Mouse (Mus musculus): ENCODE data around the gene Parp3. TPM values are rescaled to one million over a fixed set of nuclear protein-coding genes. Genes with fewer than 3 reads are reported as not detected.

The Parp3 gene
- polyA plus RNA-seq, 1 experiment from 2014 or later, result 5.8 TPM

GRCm38 (mm10) chr9:106470991-106471750 is 5.6 kb downstream of the Parp3 start:
- no peaks in the 10 kb centered on the region for H3K36me3 ChIP-seq (ENCODE audit: control insufficient read depth, insufficient read depth, low read length)
- ATAC-seq (ENCODE audit: low FRiP score, low TSS enrichment) (no peak), DNase-seq (ENCODE audit: low spot score) (no peak)
- no peak for TF ChIP-seq EP300 (optimal IDR thresholded peaks at IDR 0.05)
- no peak for TF ChIP-seq CTCF (IDR thresholded peaks at IDR 0.05; ENCODE audit: low read depth)
- peak overlapping the region; percentile 38 for H3K4me2 ChIP-seq (replicated peaks; ENCODE audit: low read depth)
- peaks cover 8% of the 10 kb centered on the region for H3K4me1 ChIP-seq (replicated peaks; ENCODE audit: control insufficient read depth, insufficient read depth)
- WGBS, result 74% methylated on average over 14 of the region's 14 CpGs
- no peaks in the 10 kb centered on the region for H3K9me3 ChIP-seq (ENCODE audit: control insufficient read depth, low read length)
- H3K9ac ChIP-seq (ENCODE audit: low read length), result no peak overlapping the region
- 0 out of 2 replicates have a peak overlapping the region, but pooled peaks have one; percentile 40 for H3K27ac ChIP-seq (replicated peaks)
- H3K4me3 ChIP-seq (ENCODE audit: low read depth, low read length), result no peak overlapping the region
- no peaks in the 10 kb centered on the region for H3K27me3 ChIP-seq (ENCODE audit: control insufficient read depth, insufficient read depth, low read length)

- Histone ChIP-seq H3K36me3 (ENCODE audit: control insufficient read depth, insufficient read depth, low read length) (no peaks in the 10 kb centered on the region), H3K4me3 (ENCODE audit: low read depth, low read length) (no peak overlapping the region), H3K27ac (replicated peaks) (no peak overlapping the region), H3K4me2 (replicated peaks; ENCODE audit: low read depth) (no peak overlapping the region), H3K9me3 (ENCODE audit: control insufficient read depth, low read length) (no peaks in the 10 kb centered on the region), H3K9ac (ENCODE audit: low read length) (no peak overlapping the region), H3K27me3 (ENCODE audit: control insufficient read depth, insufficient read depth, low read length) (peaks cover 2% of the 10 kb centered on the region; the same call in 1 of the 2 replicates), H3K4me1 (replicated peaks; ENCODE audit: control insufficient read depth, insufficient read depth) (peaks cover 7% of the 10 kb centered on the region)
- TF ChIP-seq EP300 (optimal IDR thresholded peaks at IDR 0.05), result no peak
- 63% methylated on average over 9 of the region's 9 CpGs for WGBS
- DNase-seq (ENCODE audit: low spot score) (no peak), ATAC-seq (ENCODE audit: low FRiP score, low TSS enrichment) (no peak)
These were observed 7.0 kb downstream of the Parp3 start for GRCm38 (mm10) chr9:106469776-106470175.

GRCm38 (mm10) chr9:106469317-106469716 is 7.4 kb downstream of the Parp3 start:
- no peak overlapping the region for H3K4me3 ChIP-seq (ENCODE audit: low read depth, low read length)
- H3K27me3 ChIP-seq (ENCODE audit: control insufficient read depth, insufficient read depth, low read length), result peaks cover 2% of the 10 kb centered on the region; the same call in 1 of the 2 replicates
- H3K9ac ChIP-seq (ENCODE audit: low read length), result no peak overlapping the region
- 56% methylated on average over 6 of the region's 6 CpGs for WGBS
- H3K9me3 ChIP-seq (ENCODE audit: control insufficient read depth, low read length), result no peaks in the 10 kb centered on the region
- TF ChIP-seq CTCF (IDR thresholded peaks at IDR 0.05; ENCODE audit: low read depth), result peak; percentile 43
- TF ChIP-seq EP300 (optimal IDR thresholded peaks at IDR 0.05), result no peak
- no peak overlapping the region for H3K27ac ChIP-seq (replicated peaks)
- DNase-seq (ENCODE audit: low spot score), result no peak
- H3K36me3 ChIP-seq (ENCODE audit: control insufficient read depth, insufficient read depth, low read length), result no peaks in the 10 kb centered on the region
- H3K4me1 ChIP-seq (replicated peaks; ENCODE audit: control insufficient read depth, insufficient read depth), result peaks cover 4% of the 10 kb centered on the region; the same call in 1 of the 2 replicates
- no peak overlapping the region for H3K4me2 ChIP-seq (replicated peaks; ENCODE audit: low read depth)
- no peak for ATAC-seq (ENCODE audit: low FRiP score, low TSS enrichment)

GRCm38 (mm10) chr9:106467746-106468145 is 9.0 kb downstream of the Parp3 start:
- WGBS, result 91% methylated on average over 7 of the region's 7 CpGs

GRCm38 (mm10) chr9:106466721-106467120 is 10.0 kb downstream of the Parp3 start:
- Histone ChIP-seq H3K4me2 (replicated peaks; ENCODE audit: low read depth) (no peak overlapping the region), H3K27me3 (ENCODE audit: control insufficient read depth, insufficient read depth, low read length) (peaks cover 2% of the 10 kb centered on the region; the same call in 1 of the 2 replicates), H3K4me3 (ENCODE audit: low read depth, low read length) (no peak overlapping the region), H3K9ac (ENCODE audit: low read length) (no peak overlapping the region), H3K27ac (replicated peaks) (no peak overlapping the region), H3K9me3 (ENCODE audit: control insufficient read depth, low read length) (no peaks in the 10 kb centered on the region), H3K36me3 (ENCODE audit: control insufficient read depth, insufficient read depth, low read length) (no peaks in the 10 kb centered on the region), H3K4me1 (replicated peaks; ENCODE audit: control insufficient read depth, insufficient read depth) (peaks cover 3% of the 10 kb centered on the region; the same call in 1 of the 2 replicates)
- 85% methylated on average over 6 of the region's 6 CpGs for WGBS
- DNase-seq (ENCODE audit: low spot score), result no peak
- TF ChIP-seq CTCF (IDR thresholded peaks at IDR 0.05; ENCODE audit: low read depth) (no peak), EP300 (optimal IDR thresholded peaks at IDR 0.05) (no peak)
- no peak for ATAC-seq (ENCODE audit: low FRiP score, low TSS enrichment)

More at GRCm38 (mm10) chr9:106467746-106468145, 9.0 kb downstream of the Parp3 start:
- Histone ChIP-seq H3K36me3 (ENCODE audit: control insufficient read depth, insufficient read depth, low read length) (no peaks in the 10 kb centered on the region), H3K4me2 (replicated peaks; ENCODE audit: low read depth) (no peak overlapping the region), H3K27ac (replicated peaks) (no peak overlapping the region), H3K9ac (ENCODE audit: low read length) (no peak overlapping the region), H3K4me3 (ENCODE audit: low read depth, low read length) (no peak overlapping the region), H3K9me3 (ENCODE audit: control insufficient read depth, low read length) (no peaks in the 10 kb centered on the region), H3K27me3 (ENCODE audit: control insufficient read depth, insufficient read depth, low read length) (peaks cover 2% of the 10 kb centered on the region; the same call in 1 of the 2 replicates), H3K4me1 (replicated peaks; ENCODE audit: control insufficient read depth, insufficient read depth) (peaks cover 4% of the 10 kb centered on the region; the same call in 1 of the 2 replicates)
- DNase-seq (ENCODE audit: low spot score), result no peak
- TF ChIP-seq EP300 (optimal IDR thresholded peaks at IDR 0.05), result no peak
- TF ChIP-seq CTCF (IDR thresholded peaks at IDR 0.05; ENCODE audit: low read depth), result no peak
- no peak for ATAC-seq (ENCODE audit: low FRiP score, low TSS enrichment)

- TF ChIP-seq CTCF (IDR thresholded peaks at IDR 0.05; ENCODE audit: low read depth), result no peak
- TF ChIP-seq EP300 (optimal IDR thresholded peaks at IDR 0.05), result no peak
- DNase-seq (ENCODE audit: low spot score) (no peak), ATAC-seq (ENCODE audit: low FRiP score, low TSS enrichment) (no peak)
- no peaks in the 10 kb centered on the region for H3K36me3 ChIP-seq (ENCODE audit: control insufficient read depth, insufficient read depth, low read length)
- peak within 1 kb of the TSS; percentile 55 for H3K4me3 ChIP-seq (ENCODE audit: low read depth, low read length)
- H3K27me3 ChIP-seq (ENCODE audit: control insufficient read depth, insufficient read depth, low read length), result peaks cover 2% of the 10 kb centered on the region; the same call in 1 of the 2 replicates
- H3K4me2 ChIP-seq (replicated peaks; ENCODE audit: low read depth), result peak within 1 kb of the TSS; percentile 99
- H3K27ac ChIP-seq (replicated peaks), result no peak within 1 kb of the TSS
- WGBS, result 38% methylated on average over 26 of the region's 26 CpGs
- H3K9ac ChIP-seq (ENCODE audit: low read length), result peak within 1 kb of the TSS; percentile 59
- no peaks in the 10 kb centered on the region for H3K4me1 ChIP-seq (replicated peaks; ENCODE audit: control insufficient read depth, insufficient read depth)
- no peaks in the 10 kb centered on the region for H3K9me3 ChIP-seq (ENCODE audit: control insufficient read depth, low read length)
These were observed 11.1 kb downstream of the Parp3 start, which contains the start of gene Gpr62 for GRCm38 (mm10) chr9:106465571-106466200. TSS of gene Gpr62 (minus strand) at chr9:106465938.
